Mouse (Mus musculus) skeletal muscle tissue, adult 2 months (tissue): ENCODE data around the gene Dgkz.

ENCODE experiments used
- DNase-seq: peaks from one replicate; pipeline ENCODE4 v3.0.0-alpha.2; 2012; ENCODE audit warnings: low read depth, low spot score

The Dgkz gene

DNA sequence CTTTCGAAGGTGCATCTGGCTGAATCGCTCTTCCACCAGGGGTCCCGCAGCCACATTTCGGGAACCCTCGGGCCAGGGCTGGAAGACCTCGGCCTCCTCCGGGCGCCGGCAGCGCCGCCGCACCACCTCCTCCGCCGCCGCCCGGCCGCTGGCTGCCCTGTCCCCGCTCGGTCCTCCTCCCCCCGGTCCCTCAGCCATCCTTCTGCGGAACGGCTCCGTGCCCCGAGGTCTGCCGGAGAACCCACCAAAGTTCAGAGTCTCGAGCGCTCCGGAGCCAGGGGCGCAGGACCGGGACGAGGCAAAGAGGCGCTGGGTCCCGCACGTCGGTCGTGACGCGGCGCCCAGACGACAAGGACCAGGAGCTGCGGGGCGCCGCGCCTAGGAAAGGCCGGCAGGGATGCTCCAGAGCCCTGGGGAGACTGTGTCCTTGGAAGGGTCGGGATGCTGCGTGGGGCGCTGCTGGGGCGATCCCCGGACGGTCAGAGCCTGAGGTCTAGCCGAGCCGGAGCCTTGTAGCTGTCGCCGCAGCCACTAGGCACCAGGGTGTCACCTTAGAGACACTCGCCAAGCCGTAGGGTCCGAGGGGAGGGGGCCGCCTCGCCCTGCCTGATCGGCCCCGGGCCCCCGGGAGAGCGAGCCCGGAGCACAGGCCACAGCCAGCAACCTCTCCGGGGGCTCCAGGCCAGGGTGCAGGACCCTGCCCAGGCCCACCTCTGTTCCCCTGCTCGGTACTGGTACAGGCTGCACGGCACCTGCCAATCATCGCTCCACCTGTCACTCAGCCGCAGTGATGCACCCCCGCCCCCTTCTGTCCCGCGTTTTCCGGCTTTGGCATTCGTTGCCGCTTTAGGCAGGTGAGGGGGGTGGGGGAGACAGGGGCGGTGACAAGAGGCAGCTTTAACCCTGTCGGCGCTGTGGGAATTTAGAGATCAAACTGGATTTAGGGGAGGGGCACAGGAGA is at the start of gene Dgkz:
TSS of gene Dgkz (minus strand) at position 284 of the 961 bp plus-strand sequence.
- no peak for DNase-seq

DNA sequence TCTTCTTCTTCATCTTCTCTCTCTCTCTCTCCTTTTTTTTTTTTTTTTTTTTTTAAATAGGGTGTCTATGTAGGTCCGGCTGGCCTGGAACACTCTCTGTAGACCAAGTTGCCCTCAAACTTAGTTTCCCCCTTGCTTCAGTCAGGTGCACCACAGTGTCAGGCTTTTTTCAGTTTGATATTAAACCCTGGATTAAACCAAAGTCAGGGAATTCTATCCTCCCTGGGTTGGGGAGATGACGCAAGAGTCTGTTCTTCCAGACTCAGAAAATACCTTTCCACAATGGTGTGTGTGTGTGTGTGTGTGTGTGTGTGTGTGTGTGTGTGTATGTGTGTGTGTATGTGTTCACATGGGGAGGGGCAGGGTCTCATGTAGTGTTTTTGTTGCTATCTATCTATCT is 49.5 kb upstream of the Dgkz start:
- no peak for DNase-seq

DNA sequence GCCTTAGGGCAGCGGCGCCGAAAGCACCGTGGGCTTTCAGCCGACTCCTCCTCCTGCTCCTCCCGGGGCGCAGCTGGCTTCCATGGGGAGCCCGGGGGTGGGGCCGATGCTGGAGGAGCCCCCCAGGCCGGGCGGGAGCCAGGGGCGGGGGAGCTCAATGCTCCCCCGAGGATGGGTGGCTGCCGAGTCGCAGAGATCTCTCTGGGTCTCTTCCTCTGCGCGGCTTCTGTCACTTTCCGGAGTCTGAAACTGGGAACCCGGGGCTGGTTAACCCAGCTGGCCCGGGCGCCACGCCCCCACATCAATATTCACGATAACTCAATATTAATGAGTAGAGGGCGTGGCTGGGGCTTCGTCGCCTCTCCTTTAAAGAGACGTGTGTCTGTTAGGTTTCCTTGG is 48.6 kb upstream of the Dgkz start, which contains the start of gene Creb3l1:
TSS of gene Creb3l1 (minus strand) at position 229 of the 399 bp plus-strand sequence.
- no peak for DNase-seq

DNA sequence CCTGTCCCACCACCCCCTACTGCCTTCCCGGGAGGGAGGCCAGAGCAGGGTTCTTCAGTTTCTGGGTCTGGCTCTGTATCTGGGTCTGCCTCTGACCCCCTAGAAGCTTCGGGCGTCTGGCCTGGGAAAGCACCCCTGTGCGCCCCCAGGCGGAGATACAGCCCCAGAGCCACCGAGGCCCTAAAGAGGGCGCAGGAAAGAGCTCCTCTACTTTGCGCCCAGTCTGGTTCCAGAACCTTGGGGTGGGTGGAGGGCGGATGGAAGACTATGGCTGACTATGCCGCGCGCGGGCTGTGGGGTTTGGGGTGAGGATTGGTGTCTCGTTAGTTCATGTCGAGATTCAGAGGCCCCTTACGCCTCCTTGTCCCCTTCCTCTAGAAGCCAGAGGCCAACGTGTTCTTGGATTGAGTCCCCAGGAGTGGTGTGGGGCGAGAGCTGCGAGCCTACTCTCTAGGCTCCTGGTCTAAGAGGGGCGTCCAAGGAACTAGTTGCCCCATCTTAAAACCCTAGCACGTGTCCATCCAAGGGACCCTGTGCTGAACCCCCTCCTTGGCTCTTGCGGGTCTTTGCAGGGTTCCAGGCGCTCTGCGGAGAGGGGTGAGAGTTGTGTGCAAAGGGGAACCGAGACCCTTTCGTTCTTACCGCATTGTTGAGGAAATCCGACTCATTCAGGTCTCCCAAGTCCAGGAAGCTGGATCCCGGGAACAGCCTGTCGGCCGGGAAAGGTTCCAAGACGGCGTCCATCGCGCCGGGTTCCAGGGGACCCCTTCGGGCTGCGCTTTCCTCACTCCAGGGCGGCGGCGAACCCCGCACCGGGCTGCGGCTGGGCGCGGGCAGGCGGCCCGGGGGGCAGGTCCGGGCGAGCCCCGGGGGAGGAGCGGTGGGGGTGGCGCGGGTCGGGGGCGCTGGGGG is 48.0 kb upstream of the Dgkz start:
- no peak for DNase-seq

DNA sequence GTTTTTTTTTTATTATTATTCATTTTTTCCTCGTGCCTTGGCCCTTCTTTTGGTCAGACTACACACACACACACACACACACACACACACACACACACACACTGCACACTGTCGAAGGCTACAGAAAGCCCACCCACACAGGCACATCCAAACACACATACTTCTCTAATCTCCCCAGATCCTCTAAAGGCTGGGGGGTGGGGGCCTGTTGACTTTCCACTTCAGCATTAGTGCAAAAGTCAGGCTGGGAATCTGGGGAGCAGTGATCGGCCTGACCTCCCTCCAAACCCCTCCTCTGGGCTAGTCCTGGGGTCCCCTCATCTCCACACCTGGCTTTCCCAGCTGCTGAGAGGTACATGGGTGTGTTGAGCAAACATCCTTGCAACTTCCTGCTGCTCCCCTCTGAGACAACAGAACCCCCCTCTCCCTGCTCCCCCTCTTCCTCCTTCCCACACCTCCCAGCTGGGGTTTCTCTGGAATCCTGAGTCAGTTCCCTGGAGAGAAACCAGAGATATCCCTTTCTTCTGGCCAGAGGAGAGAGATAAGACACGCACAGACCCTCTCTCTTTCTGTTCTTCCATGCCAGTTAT is 45.1 kb upstream of the Dgkz start:
- no peak for DNase-seq

DNA sequence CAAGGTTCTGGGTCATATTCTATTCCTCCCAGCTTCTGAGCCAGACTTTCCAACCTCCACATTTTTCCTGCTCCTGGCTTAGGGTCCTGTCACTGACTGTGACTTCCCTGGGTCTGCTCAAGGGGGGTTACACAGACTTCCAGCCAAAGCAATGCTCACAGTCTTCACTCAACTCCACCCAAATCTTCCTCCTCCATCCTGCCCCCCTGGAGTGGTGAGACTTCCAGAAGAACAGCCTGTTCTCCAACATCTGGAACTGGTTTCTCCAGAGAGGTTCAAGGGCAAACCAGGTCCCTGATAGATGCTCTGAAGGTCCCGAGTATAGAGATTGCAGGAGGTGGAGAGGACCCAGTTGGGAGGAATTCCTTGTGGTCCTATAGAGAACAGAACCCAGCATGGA is 41.8 kb upstream of the Dgkz start:
- no peak for DNase-seq

DNA sequence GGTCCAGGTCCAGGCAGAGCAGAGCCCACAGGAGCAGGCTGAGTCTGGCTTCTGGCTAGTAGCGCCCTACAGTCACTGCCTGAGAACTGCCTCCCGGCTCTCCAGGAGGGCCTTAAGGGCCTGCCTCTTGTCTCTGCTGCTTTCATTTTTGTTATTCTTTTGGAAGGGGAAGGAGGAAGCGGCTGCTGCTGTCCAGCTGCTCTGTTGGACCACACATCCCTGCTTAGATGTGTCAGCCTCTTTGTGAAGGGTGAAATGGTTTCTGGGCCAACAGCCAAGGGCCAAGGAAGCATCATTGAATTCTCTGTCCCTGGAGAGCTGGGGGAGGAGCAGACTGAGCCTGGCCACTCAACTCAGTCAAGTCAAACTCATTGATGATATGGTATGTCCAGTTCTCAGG is 41.3 kb upstream of the Dgkz start:
- DNase-seq: peak; percentile 82

DNA sequence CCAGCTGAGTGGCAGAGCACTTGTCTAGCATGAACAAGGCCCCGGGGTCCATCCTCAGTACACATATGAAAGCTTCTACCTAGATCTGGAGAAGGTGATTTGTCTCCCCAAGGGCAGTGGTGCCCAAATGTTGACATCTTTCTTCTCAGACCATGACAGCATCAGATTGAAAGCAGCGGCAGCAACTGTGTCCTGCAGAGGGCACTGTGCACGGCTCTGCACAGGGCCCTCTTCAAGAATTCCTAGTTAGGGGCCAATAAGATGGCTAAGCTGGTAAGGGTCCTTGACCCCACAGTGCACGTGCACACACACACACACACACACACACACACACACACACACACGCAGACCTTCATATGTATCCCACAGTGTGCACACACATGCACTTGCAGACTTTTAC is 39.2 kb upstream of the Dgkz start:
- no peak for DNase-seq

DNA sequence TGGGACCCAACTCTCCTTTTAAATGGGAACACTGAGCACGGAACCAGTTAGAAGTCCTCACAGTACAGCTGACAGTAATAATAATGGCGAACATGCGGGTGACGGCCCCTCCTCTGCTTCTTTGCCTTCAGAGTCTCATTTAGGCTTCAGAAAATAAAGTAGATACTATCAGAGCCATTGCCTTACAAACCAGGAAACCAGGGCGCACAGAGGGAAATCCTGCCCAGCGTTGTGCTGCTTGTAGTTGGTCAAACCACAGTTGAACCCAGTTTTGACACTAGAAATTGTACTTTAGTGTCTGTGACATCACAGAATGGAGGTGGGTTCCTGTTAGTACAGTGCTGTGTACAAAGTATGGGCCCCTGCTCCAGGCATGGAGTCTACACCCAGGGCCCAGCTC is 38.6 kb upstream of the Dgkz start:
- DNase-seq: no peak

DNA sequence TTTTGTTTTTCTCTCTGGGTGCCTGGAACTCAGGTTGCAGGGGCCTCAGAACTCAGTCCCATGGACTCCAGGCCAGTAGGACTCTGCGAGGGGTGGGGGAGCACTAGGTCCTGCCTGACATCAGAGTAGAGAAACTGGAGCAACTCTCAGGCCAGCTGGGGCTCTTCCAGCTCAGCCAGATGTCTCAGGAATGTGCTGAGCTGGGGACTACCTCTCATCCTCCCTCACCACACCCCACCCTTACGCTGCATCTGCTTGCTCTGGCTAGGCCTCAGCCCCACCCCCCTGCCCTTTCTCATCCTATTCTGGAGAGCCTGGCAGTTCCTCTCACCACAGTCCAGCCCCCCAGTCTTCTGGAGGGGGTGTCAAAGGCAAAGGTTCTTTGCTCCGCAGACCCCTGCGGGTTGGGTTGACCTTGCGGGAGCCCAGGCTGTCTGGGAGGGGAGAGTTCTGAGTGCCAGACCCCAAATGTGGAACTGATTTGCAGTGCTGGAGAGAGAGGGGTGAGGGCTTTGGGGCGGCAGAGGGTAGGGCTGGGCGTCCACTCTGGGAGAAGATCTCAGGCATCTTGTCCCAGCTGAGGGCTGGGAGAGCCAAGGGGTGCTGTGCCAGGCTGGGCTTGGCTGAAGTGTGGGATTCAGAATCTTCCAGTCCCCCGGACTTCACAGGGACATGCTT is 37.2 kb upstream of the Dgkz start:
- peak; percentile 82 for DNase-seq

DNA sequence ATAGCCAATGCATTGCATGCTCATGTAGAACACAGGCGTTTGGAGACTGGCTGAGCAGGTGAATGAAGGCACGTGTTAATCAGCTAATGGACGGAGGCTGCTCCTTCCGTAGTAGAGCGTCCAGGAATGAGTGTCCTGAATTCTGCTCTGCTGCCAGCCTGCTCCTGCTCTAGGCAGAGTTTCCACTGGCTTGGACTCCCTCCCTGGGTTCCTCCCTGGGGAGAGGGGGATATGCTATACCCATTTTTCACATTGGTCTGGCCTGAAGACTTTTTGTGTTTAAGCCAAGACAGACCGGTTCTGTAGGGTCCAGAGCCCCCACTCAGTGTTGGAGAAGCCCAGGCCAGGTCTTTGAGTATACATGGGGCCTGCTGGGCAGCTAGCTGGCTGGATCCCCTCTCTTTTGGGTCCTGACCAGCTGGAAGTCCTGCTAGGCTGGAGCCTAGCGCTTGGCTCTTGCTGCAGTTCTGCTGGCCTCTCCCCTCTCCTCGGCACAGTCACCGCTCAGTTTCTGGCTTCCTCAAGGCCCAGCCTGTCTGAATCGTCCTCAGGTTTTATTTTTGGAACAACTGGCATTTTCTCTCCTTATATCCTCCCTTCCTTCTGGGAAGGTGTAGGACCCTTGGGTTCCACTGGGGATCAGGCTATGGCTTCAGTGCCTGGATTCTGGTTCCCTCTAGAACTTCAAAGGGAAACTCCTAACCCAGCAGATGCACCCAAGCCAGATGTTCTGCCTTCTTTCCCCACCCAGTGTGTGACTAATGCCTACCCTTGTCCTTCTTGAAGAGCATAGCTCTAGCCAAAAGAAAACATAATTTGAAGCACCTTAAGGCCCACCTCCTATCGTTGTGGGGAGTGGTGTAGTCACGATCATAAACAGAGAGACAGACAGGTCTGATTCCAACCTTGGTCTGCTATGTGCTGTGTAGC is 36.0 kb upstream of the Dgkz start:
- DNase-seq: peak; percentile 68

DNA sequence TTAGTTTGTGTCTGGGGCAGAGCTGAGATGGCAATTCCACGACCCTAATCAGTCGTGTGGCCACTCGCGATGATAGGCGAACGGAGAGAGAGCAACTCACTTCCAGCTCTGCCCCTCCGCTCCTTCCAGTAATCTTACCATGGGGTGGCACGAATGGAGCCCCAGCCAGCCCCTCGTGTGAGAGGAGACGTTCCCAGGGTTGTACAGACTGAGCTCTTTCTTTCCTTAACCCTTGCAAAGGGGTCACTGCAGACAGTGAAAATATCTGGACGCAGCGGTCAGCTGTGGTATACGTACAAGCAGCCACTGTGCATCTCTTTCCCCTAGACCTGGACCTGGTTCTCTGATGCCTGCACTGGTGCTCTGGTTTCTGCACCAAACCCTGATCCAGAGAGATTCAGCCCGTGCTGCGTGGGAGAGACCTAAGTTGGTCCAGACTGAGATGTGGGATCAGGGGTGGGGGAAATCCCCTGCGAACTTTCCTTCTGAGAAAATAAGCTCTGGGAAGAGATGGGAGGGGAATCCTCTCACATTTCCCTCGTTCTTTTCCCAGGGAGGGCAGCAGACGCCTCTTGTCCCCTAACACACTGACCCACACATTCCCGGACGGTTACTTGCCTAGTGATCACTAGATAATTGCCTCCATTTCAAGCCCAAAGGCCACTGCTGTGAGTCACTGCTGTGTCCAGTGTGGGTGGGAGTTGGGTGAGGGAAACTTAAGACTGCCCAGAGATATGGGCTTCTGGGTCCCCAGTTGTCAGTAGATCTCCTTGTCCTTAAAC is 33.1 kb upstream of the Dgkz start:
- no peak for DNase-seq

DNA sequence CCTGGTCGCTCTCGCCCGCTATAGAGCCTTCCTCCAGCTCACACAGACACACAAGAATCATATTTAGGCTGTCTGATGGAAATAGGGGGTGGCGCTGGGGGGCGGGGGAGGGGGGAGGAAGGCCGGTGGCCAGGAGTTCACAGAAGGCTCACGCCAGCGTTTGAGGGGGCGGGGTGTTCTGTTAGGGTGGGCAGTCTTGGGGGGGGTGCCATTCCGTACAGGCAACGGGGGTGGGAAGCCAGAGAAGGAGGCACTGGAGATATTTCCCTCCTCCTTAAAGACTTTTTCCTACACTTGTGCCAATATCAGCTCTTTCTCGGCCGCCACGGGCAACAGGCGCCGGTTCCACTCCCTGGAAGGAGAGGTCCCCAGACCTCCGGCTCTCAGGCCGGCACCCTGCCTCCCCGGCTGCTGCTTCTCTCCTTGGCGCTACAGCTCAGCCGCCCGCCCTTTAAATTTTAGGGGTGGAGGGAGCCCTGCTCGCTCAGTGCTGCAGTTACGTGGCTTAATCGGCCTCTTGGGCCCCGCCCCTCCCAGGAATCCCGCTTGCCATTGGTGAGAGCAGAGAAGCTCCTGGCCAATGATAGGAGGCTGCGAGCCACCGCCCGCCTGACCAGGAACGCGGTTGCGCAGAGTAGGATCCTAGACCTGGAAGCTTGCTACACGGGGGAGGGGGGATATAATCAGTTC is 32.4 kb upstream of the Dgkz start:
- peak; percentile 96 for DNase-seq

DNA sequence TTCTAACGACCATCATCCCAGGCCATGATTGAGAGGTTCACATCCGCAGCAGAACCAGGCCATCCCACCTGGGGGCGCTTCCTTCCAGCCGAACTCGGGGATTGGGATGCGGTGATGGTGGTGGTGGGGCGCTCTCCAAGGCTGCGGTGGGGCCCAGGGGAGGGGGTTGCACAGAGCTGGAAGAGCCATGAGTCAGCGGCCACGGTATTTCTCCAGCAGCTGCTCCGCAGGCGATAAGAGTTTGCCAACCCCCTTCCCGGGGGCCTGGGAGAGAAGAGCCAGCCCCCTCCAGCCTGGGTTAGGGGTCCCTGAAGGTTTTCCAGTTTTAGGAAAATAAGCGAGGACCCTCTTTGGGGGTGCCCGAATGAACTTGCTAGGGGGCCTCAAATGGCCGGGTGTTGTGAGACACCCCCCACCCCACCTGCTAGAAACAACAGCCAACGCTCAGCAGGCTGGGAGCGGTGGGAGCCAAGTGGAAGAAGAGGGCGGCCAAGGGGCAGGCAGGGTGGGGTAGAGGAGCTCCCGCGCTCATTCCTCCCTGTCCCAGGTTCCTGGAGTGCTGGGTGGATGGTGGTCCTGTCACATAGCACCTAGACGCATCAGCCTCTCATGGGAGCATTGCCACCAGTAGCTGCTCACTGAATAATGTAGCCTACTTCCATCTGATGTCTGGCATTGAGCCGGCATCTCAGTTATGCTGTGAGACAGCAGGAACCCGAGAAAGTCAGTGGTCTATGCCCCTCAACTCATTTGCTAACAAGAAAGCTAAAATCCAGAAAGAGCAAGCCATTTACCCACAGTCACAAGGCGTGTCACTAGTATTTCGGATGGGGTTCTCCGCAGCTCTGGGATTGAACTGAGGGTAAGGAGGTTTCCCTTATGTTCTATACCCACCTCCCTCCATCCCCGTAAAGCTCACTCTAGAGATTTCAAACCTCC is 31.6 kb upstream of the Dgkz start:
- no peak for DNase-seq

DNA sequence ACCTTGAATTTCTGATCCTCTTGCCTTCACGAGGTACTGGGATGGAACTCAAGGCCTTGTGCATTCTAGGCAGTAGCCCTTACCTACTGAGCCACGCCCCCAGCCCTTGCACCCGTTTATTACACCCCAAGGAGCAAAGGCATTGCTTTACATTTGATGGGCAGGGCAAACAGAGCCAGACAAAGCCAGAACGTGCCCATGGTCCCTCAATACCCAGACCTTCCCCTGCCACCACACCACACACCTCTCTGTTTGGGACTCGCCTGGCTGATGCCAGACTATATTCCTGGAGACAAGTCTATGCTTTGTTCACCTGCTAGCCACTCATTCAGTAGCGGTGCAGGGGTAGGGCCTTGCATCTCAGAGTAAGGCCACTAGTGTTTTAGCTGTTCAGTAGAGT is 30.8 kb upstream of the Dgkz start:
- no peak for DNase-seq

DNA sequence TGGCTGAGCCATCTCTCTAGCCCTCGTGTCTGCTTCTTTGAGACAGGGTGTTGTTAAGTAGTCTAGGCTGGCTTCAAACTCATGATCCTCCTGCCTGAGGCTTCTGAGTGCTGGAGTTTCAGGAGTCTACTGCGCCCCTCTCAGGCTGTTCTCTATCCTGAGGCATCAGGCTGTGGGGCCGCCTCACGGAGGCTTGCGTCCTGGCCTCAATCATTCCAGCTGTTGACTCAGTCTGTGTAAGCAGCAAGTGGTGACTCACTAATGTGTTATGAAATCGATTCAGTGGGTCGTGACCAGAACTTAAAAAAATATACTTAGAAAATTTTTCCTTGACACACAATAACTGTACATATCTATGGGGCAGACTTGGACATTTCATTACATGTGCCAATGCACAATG is 29.0 kb upstream of the Dgkz start:
- no peak for DNase-seq

DNA sequence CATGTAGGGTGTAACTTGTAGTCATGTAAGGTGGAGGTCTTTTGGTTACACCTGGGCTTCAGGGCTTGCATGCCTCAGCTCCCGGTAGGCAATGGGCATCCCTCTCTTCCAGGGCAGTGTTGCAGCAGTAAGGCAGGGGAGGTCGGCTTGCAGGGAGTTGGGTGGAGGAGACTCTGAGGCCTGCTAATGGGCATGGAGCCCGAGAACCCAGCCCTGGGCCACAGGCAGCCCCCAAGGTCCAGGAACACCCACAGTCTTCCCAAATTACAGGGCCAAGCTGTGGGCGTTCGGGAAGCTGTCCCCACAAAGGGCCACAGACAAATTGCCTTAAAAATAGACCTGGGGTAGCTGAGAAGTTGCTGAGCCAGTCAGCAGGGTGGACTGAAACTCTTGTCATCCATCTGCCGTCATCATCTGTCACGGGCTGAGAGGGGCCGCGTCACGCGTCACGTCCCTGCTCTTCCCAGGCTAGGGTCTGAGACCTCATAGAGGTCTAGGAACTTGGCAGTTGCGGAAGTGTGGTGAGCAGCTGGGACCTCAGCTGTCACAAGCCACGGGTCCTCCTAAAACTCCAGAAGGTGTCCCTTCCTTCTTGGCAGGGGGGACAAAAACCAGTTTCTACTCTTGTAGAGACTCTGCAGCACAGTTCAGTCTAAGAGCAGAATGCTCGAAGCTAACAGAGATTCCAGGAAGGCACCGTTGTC is 22.4 kb upstream of the Dgkz start:
- DNase-seq: no peak
